Mouse (Mus musculus) limb, embryonic 12.5 days (tissue): ENCODE results near the gene Stk38. TPM values are rescaled to one million over a fixed set of nuclear protein-coding genes. Genes with fewer than 3 reads are reported as not detected.
"Not testable (repeated sequence)": the region's sequence is repeated elsewhere in the genome, so short reads cannot be mapped to it uniquely, and the experiment has no call there.

ENCODE experiments used
- ATAC-seq: fragments of 200-750 bp; cut with Nextera tagmentation; 2 replicates; pipeline ENCODE4 v1.8.0; 2017; ENCODE audit warnings: low read depth, moderate TSS enrichment; ENCODE audit not compliant: insufficient number of reproducible peaks, insufficient read depth, low FRiP score, low TSS enrichment
- H3K27ac ChIP-seq: fragments of 300-500 bp; sonication (generic); 2 replicates; pipeline ENCODE4 v1.5.1; 2016; ENCODE audit warnings: mild to moderate bottlenecking, moderate library complexity
- H3K27me3 ChIP-seq: fragments of 300-500 bp; sonication (generic); 2 replicates; pipeline ENCODE4 v1.6.1; 2016; ENCODE audit warnings: mild to moderate bottlenecking, moderate library complexity
- H3K36me3 ChIP-seq: fragments of 300-500 bp; sonication (generic); 2 replicates; pipeline ENCODE4 v1.6.1; 2016; ENCODE audit warnings: mild to moderate bottlenecking, moderate library complexity
- H3K4me1 ChIP-seq: fragments of 300-500 bp; sonication (generic); replicated peaks from 2 replicates; pipeline ENCODE4 v1.6.1; 2016
- H3K4me2 ChIP-seq: fragments of 300-500 bp; sonication (generic); 2 replicates; pipeline ENCODE4 v1.6.1; 2016; ENCODE audit warnings: mild to moderate bottlenecking, moderate library complexity
- H3K4me3 ChIP-seq: fragments of 300-500 bp; sonication (generic); replicated peaks from 2 replicates; pipeline ENCODE4 v1.5.1; 2016; ENCODE audit warnings: mild to moderate bottlenecking
- H3K9ac ChIP-seq: fragments of 300-500 bp; sonication (generic); replicated peaks from 2 replicates; pipeline ENCODE4 v1.6.1; 2016; ENCODE audit warnings: mild to moderate bottlenecking, moderate library complexity
- H3K9me3 ChIP-seq: fragments of 300-500 bp; sonication (generic); 2 replicates; pipeline ENCODE4 v1.6.1; 2016; ENCODE audit warnings: mild to moderate bottlenecking, moderate library complexity
- WGBS: fragments of 180-500 bp; shearing (Covaris S2); methylation state at CpG from one replicate; pipeline ENCODE4 v1.1.7; 2016; 5-methylcytosine and 5-hydroxymethylcytosine counted together
- polyA plus RNA-seq: library from polyadenylated mRNA; unstranded; fragments of >200 nt; fragmentation: Nextera tagmentation; extraction: Ambion mirVana; gene quantifications from 2 replicates; pipeline ENCODE4 v1.2.1, GENCODE M21; 2016

Stk38 gene
- polyA plus RNA-seq, 1 experiment from 2014 or later: 149 TPM

DNA sequence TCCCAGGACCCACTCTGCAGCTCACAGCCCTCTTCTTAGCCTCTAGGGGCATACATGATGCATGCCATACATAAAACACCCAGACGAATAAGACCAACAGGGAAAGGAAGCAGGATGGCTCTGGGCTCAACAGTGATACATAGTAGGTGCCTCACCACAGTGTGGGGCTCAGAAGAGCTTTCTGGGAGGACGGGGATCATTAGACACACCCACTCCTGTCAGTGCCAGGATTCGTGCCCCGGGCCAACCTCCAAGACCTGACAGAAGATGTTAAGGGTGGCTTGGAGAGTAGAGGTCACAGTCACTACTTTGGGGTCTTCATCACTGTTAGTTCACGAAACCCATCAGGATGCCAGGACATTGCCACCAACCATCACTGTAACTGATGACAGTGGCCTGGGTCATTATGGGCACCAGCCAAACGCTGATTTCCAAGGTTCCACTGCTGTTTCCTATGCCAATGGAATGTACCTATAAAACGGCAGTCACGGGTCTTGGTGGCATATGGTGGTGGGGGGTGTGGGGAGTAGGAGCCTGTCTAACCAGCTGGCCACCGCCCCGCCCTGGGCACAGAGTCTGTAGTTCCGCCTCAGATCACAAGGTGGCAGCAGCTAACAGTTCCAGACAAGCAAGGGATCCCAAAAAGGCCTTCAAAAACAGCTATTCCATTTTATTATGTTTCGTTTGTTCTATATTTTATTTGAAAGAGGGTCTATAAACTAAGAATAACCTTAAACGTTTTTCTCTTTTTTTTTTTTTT, 41.1 kb upstream of the Stk38 start:
- H3K9me3 ChIP-seq: no peaks in the 10 kb centered on the region
- H3K27me3 ChIP-seq: no peaks in the 10 kb centered on the region
- peaks cover 18% of the 10 kb centered on the region for H3K4me1 ChIP-seq
- no peak for ATAC-seq
- H3K4me2 ChIP-seq: no peak overlapping the region
- 21% methylated on average over 13 of the region's 13 CpGs for WGBS
- no peak overlapping the region for H3K27ac ChIP-seq
- H3K9ac ChIP-seq: no peak overlapping the region
- no peak overlapping the region for H3K4me3 ChIP-seq
- peaks cover 44% of the 10 kb centered on the region for H3K36me3 ChIP-seq

DNA sequence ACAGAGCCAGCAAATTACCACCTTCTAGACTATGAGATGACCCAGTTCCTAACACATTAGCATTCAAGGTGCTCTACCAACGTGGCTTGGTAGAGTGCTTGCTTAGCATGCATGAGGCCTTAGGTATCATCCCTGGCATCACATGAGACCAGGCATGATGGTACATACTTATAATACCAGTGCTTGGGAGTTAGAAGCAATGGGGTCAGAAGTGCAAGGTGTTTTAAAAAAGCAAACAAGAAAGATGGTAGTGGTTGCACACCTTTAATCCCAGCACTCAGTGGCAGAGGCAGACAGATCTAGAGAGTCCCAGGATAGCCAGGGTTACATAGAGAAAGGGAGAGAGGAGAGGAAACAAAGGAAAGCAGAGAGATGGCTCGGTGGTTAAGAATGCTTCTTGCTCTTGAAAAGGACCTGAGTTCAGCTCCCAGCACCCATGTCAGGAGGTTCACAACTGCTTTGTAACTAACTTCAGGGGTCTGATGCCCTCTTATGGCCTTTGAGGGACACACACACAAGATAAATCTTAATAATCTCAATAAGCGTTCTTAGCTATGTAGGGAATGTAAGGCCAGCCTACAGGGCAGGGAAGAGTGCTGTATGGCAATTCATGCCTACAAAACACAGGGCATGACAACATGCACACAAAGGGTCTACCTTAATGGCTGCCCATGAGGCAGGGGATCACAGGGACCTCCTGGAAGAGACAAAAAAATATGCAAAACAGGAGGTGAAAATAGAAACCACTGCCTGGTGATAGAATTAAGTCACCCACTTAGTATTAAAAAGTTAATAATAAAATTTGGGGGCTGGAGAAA, 40.1 kb upstream of the Stk38 start:
- H3K9ac ChIP-seq: no peak overlapping the region
- WGBS: 67% methylated on average over 3 of the region's 3 CpGs
- no peaks in the 10 kb centered on the region for H3K27me3 ChIP-seq
- peaks cover 17% of the 10 kb centered on the region for H3K4me1 ChIP-seq
- peaks cover 51% of the 10 kb centered on the region for H3K36me3 ChIP-seq
- H3K27ac ChIP-seq: no peak overlapping the region
- no peak overlapping the region for H3K4me2 ChIP-seq
- ATAC-seq: no peak
- H3K9me3 ChIP-seq: no peaks in the 10 kb centered on the region
- no peak overlapping the region for H3K4me3 ChIP-seq

GRCm38 (mm10) chr17:29046863-29047262, 39.1 kb upstream of the Stk38 start:
- no peak overlapping the region for H3K4me3 ChIP-seq
- no peak overlapping the region for H3K9ac ChIP-seq
- ATAC-seq: no peak
- no peak overlapping the region for H3K27ac ChIP-seq
- no peak overlapping the region for H3K4me2 ChIP-seq
- 91% methylated on average over 3 of the region's 3 CpGs for WGBS
- H3K27me3 ChIP-seq: no peaks in the 10 kb centered on the region
- H3K36me3 ChIP-seq: peaks cover 62% of the 10 kb centered on the region
- H3K9me3 ChIP-seq: no peaks in the 10 kb centered on the region
- peaks cover 17% of the 10 kb centered on the region for H3K4me1 ChIP-seq

DNA sequence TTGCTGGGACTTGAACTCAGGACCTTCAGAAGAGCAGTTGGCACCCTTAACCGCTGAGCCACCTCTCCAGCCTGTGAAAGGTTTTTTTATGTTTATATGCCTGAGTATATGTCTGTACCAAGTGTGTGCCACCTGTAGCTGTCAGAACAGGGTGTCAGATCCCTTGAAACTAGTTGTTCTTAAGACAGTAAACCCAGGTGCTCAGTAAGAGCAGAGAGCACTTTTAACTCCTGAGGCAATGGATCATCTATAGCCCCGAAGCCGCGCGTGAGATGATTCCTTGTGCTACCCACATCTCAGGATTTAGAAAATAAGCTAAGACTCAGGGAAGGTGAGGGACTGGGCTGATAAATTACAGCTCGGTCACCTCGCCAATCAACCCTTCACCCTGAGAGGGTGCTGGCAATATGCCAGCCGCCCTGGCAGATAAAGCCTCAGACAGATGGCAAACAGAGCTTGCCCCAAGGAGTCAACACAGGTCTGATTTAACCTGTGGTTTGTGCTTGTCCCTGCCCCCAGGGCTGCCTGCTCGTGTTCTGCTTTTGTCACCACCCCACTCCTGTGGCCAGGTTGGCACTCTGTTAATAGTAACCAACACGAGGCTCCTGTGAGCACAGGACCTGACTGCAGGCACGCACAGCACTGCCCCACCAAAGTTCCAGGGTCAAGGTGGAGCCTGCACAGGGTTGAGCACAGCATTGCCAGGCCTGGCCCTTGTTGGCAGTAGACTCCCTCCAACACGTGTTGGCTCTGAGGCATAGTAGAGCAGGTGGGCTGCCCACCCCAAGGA, 38.1 kb upstream of the Stk38 start:
- Histone ChIP-seq H3K4me1 (peaks cover 12% of the 10 kb centered on the region), H3K9me3 (no peaks in the 10 kb centered on the region), H3K9ac (no peak overlapping the region), H3K27me3 (no peaks in the 10 kb centered on the region), H3K36me3 (peaks cover 68% of the 10 kb centered on the region), H3K4me2 (no peak overlapping the region), H3K27ac (0 out of 2 replicates have a peak overlapping the region, but pooled peaks have one; percentile 29), H3K4me3 (no peak overlapping the region)
- peak; percentile 39; the same call in 1 of the 2 replicates for ATAC-seq
- 74% methylated on average over 12 of the region's 12 CpGs for WGBS

DNA sequence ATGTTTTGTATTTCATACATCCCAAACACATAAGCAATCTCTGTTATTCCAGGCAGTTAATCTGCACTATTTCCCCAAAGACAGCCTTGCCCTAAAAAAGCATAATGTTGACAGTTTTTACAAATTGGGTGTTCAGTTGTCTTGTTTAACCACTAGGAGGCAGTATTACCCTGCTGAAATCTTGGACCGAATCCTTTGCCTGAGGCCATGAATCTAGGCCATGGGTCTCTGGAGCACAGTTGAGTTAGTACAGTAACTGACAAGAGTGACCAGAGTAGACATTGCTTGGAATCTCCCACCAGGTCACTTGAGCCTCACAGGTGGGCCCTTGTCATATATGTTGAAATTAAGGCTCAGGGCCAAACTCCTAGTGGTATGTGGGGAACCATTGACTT, 37.1 kb upstream of the Stk38 start:
- Histone ChIP-seq H3K9me3 (no peaks in the 10 kb centered on the region), H3K27me3 (no peaks in the 10 kb centered on the region), H3K36me3 (peaks cover 78% of the 10 kb centered on the region), H3K27ac (no peak overlapping the region), H3K4me3 (no peak overlapping the region), H3K4me2 (no peak overlapping the region), H3K4me1 (peaks cover 2% of the 10 kb centered on the region; the same call in 1 of the 2 replicates), H3K9ac (no peak overlapping the region)
- ATAC-seq: no peak
- 73% methylated on average over 1 of the region's 1 CpGs for WGBS

DNA sequence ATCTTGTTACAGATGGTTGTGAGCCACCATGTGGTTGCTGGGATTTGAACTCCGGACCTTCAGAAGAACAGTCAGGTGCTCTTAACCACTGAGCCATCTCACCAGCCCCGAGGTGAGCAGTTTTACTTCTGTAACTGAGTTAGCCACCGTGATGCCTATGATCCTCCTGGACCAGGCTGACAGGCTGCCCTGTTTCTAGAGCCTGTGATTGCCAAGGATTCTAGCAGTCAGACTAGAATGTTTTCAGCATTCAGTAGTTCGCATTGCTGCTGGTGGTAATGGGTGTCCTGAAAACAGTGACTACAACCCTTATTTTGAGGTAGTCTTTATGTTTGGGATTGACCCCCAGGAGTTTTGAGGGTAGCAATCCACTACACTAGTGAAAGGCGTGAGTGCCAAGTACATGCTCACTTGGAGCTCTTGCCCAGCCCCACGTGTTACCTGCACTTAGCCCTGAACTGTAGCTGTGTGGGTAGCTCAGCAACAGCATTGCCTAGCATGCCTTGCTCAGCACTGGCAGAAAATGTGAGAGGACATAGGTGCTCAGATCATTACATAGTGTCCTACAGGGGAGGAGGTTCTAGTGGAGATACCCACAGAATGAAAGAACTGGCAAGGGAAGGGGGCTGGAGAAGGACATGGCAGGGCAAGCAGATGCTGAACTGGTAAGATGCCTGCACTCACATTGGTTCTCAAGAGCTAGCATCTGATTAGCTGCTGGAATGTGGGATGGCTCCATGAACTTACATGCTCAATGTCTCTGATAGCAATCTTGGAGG, 36.5 kb upstream of the Stk38 start:
- Histone ChIP-seq H3K9me3 (no peaks in the 10 kb centered on the region), H3K4me1 (no peaks in the 10 kb centered on the region; the same call in 1 of the 2 replicates), H3K4me3 (no peak overlapping the region), H3K4me2 (no peak overlapping the region), H3K27me3 (no peaks in the 10 kb centered on the region), H3K27ac (no peak overlapping the region), H3K9ac (no peak overlapping the region), H3K36me3 (peaks cover 84% of the 10 kb centered on the region)
- 83% methylated on average over 6 of the region's 6 CpGs for WGBS
- no peak for ATAC-seq

DNA sequence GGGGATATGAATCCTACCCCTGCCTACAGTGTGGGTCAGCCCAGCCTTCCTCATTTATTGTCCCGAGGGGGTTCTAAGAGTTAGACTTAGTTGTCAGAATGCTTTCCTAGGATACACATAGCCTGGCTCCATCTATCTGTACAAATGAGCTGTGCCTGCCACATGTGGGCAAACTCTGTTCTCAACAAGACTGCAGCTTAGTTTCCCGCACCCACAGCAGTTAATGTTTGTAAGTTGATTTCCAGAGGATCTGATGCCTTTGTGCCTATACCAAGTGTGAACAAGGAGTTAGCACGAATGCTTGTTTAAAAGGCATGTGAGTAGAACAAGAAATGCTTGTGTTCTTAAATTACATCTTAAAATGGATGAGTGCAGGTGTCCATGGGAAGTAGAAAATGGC, 35.8 kb upstream of the Stk38 start:
- H3K4me1 ChIP-seq: peaks cover under 1% of the 10 kb centered on the region; the same call in 1 of the 2 replicates
- no peaks in the 10 kb centered on the region for H3K27me3 ChIP-seq
- no peaks in the 10 kb centered on the region for H3K9me3 ChIP-seq
- 89% methylated on average over 3 of the region's 3 CpGs for WGBS
- H3K27ac ChIP-seq: no peak overlapping the region
- ATAC-seq: no peak
- no peak overlapping the region for H3K9ac ChIP-seq
- H3K4me2 ChIP-seq: no peak overlapping the region
- peaks cover 91% of the 10 kb centered on the region for H3K36me3 ChIP-seq
- no peak overlapping the region for H3K4me3 ChIP-seq

- Histone ChIP-seq H3K4me2 (no peak overlapping the region), H3K4me3 (no peak overlapping the region), H3K27ac (no peak overlapping the region), H3K4me1 (peaks cover 3% of the 10 kb centered on the region; the same call in 1 of the 2 replicates), H3K9ac (no peak overlapping the region), H3K36me3 (peaks cover 95% of the 10 kb centered on the region), H3K9me3 (no peaks in the 10 kb centered on the region), H3K27me3 (no peaks in the 10 kb centered on the region)
- ATAC-seq: no peak
Observed at GRCm38 (mm10) chr17:29042569-29042968, 34.8 kb upstream of the Stk38 start.

DNA sequence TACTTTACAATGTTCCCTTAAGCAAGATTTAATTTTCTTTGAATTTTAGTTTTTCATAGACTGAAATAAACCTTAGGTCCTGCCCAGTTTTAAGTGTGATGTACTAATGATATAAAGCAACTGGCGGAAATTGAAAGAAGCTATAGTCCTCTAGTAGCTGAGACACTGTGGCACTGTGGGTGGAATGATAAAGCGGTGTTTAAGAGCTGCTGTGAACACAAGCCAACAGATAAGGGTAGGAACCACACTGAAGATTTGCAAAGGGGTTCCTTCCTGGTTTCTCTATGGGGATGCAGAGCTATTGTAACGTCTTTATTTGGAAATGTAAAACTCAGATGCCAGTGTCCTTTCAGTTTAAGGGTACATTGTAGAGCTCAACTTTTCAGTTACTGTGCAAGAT, 33.8 kb upstream of the Stk38 start:
- H3K9ac ChIP-seq, H3K9me3 ChIP-seq, H3K4me3 ChIP-seq, H3K27me3 ChIP-seq, H3K27ac ChIP-seq, ATAC-seq, H3K4me1 ChIP-seq, H3K4me2 ChIP-seq: not testable (repeated sequence)
- peaks cover 95% of the 10 kb centered on the region for H3K36me3 ChIP-seq
- WGBS: 94% methylated on average over 3 of the region's 3 CpGs

DNA sequence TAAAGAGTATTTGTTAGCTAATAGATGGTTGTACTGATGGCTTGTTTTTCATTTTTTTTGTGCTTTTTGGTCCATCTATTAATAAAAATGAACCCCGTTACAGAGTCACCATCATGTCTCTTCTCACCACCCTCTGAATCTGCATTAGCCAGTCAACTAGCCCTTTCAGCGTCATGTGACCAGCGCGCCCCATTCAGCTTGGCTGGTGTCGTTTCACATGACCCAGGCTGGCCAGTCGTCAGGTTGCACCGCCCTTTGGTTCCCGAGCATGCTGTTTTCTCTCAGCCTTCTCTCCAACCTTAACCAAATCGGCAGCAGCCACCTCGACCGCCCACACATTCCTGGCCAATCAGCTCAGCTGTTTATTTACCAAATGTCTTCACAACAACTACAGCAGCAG, 31.6 kb upstream of the Stk38 start:
- Histone ChIP-seq H3K4me1 (peaks cover 19% of the 10 kb centered on the region), H3K4me2 (no peak overlapping the region), H3K9me3 (no peaks in the 10 kb centered on the region), H3K4me3 (no peak overlapping the region), H3K27ac (no peak overlapping the region), H3K27me3 (no peaks in the 10 kb centered on the region), H3K9ac (no peak overlapping the region), H3K36me3 (peaks cover 91% of the 10 kb centered on the region)
- 77% methylated on average over 11 of the region's 11 CpGs for WGBS
- no peak for ATAC-seq
